Mouse (Mus musculus) testis, postnatal 10 days (tissue): ENCODE measurements at regions not wholly inside any gene's neighbourhood (a gene's known extent, or its start where the extent isn't known, plus 50 kb on each side); places are given as distances from the start of the nearest gene placed in this dataset.

Experiments
- DNase-seq: peaks from one replicate; pipeline ENCODE4 v3.0.0; 2021; ENCODE audit warnings: low spot score

- DNase-seq, result no peak
Measured at GRCm38 (mm10) chr7:70575614-70576013, 209.1 kb upstream of the Nr2f2 start.

- DNase-seq, result no peak
Measured at GRCm38 (mm10) chr7:70574194-70574593, 207.7 kb upstream of the Nr2f2 start.

GRCm38 (mm10) chr7:70565034-70565433 is 198.5 kb upstream of the Nr2f2 start:
- DNase-seq, result no peak

GRCm38 (mm10) chr7:70548936-70549450 is 182.5 kb upstream of the Nr2f2 start:
- no peak for DNase-seq

- DNase-seq, result no peak
Measured at GRCm38 (mm10) chr7:70541881-70542665, 175.5 kb upstream of the Nr2f2 start.

GRCm38 (mm10) chr7:70539121-70539642 is 172.6 kb upstream of the Nr2f2 start:
- DNase-seq, result no peak

GRCm38 (mm10) chr7:70536046-70536445 is 169.5 kb upstream of the Nr2f2 start:
- no peak for DNase-seq

- no peak for DNase-seq
Measured at GRCm38 (mm10) chr7:70533552-70533951, 167.0 kb upstream of the Nr2f2 start.

GRCm38 (mm10) chr7:70527921-70528320 is 161.4 kb upstream of the Nr2f2 start:
- no peak for DNase-seq

GRCm38 (mm10) chr7:70525372-70525771 is 158.8 kb upstream of the Nr2f2 start:
- no peak for DNase-seq

GRCm38 (mm10) chr7:70524744-70525143 is 158.2 kb upstream of the Nr2f2 start:
- no peak for DNase-seq

- no peak for DNase-seq
Measured at GRCm38 (mm10) chr7:70524251-70524650, 157.7 kb upstream of the Nr2f2 start.

GRCm38 (mm10) chr7:70516741-70517140 is 150.2 kb upstream of the Nr2f2 start:
- no peak for DNase-seq

GRCm38 (mm10) chr7:70515341-70515851 is 148.9 kb upstream of the Nr2f2 start:
- no peak for DNase-seq

- DNase-seq, result no peak
Measured at GRCm38 (mm10) chr7:70514666-70515065, 148.1 kb upstream of the Nr2f2 start.

- no peak for DNase-seq
Measured at GRCm38 (mm10) chr7:70512354-70512753, 145.8 kb upstream of the Nr2f2 start.

GRCm38 (mm10) chr7:70505671-70506181 is 139.2 kb upstream of the Nr2f2 start:
- no peak for DNase-seq

GRCm38 (mm10) chr7:70501821-70502220 is 135.3 kb upstream of the Nr2f2 start:
- DNase-seq, result no peak

GRCm38 (mm10) chr7:70496541-70497154 is 130.1 kb upstream of the Nr2f2 start:
- DNase-seq, result no peak

- DNase-seq, result no peak
Measured at GRCm38 (mm10) chr7:70484201-70484600, 117.7 kb upstream of the Nr2f2 start.

GRCm38 (mm10) chr7:70483536-70483935 is 117.0 kb upstream of the Nr2f2 start:
- no peak for DNase-seq

- no peak for DNase-seq
Measured at GRCm38 (mm10) chr7:70481880-70482279, 115.3 kb upstream of the Nr2f2 start.

- DNase-seq, result no peak
Measured at GRCm38 (mm10) chr7:70472786-70473185, 106.3 kb upstream of the Nr2f2 start.
